Mouse (Mus musculus) heart, postnatal 0 days (tissue): ENCODE data around the gene Ascc2. TPM values are rescaled to one million over a fixed set of nuclear protein-coding genes. Genes with fewer than 3 reads are reported as not detected.

Experiments
- ATAC-seq: fragments of 200-750 bp; cut with Nextera tagmentation; 2 replicates; pipeline ENCODE4 v1.8.0; 2017; ENCODE audit warnings: low read depth, moderate number of reproducible peaks, moderate library complexity; ENCODE audit not compliant: insufficient read depth
- DNase-seq: peaks from one replicate; pipeline ENCODE4 v3.0.0-alpha.2; 2016; ENCODE audit warnings: low spot score
- H3K27ac ChIP-seq: fragments of 300-500 bp; sonication (generic); 2 replicates; pipeline ENCODE4 v1.5.1; 2014; ENCODE audit warnings: low read depth, mild to moderate bottlenecking
- H3K27me3 ChIP-seq: fragments of 300-500 bp; sonication (generic); 2 replicates; pipeline ENCODE4 v1.6.1; 2014; ENCODE audit warnings: low read length, mixed read lengths; ENCODE audit not compliant: control insufficient read depth, insufficient read depth
- H3K36me3 ChIP-seq: fragments of 300-500 bp; sonication (generic); replicated peaks from 2 replicates; pipeline ENCODE4 v1.6.1; 2014; ENCODE audit warnings: low read length, mixed read lengths; ENCODE audit not compliant: control insufficient read depth, insufficient read depth
- H3K4me1 ChIP-seq: fragments of 300-500 bp; sonication (generic); 2 replicates; pipeline ENCODE4 v1.6.1; 2014; ENCODE audit warnings: antibody characterized with exemption; ENCODE audit not compliant: control insufficient read depth, insufficient read depth
- H3K4me2 ChIP-seq: fragments of 300-500 bp; sonication (generic); 2 replicates; pipeline ENCODE4 v1.6.1; 2014; ENCODE audit warnings: low read depth, mild to moderate bottlenecking, low read length, moderate library complexity
- H3K4me3 ChIP-seq: fragments of 300-500 bp; sonication (generic); 2 replicates; pipeline ENCODE4 v1.5.1; 2014; ENCODE audit warnings: low read depth, low read length
- H3K9ac ChIP-seq: fragments of 300-500 bp; sonication (generic); replicated peaks from 2 replicates; pipeline ENCODE4 v1.6.1; 2014; ENCODE audit warnings: low read depth, low read length, mixed read lengths
- H3K9me3 ChIP-seq: fragments of 300-500 bp; sonication (generic); replicated peaks from 2 replicates; pipeline ENCODE4 v1.6.1; 2016; ENCODE audit warnings: low read length; ENCODE audit not compliant: control insufficient read depth
- CTCF ChIP-seq: IDR thresholded peaks from 2 replicates; pipeline ENCODE4 v1.5.1; 2016; ENCODE audit warnings: antibody characterized with exemption, control low read depth, low read depth
- EP300 ChIP-seq: IDR thresholded peaks from 2 replicates; pipeline ENCODE4 v1.6.1; 2016; ENCODE audit warnings: antibody characterized with exemption, low read depth
- WGBS: fragments of 180-500 bp; shearing (Covaris S2); extraction: QIAGEN DNeasy Blood & Tissue Kit; methylation state at CpG from one replicate; pipeline ENCODE4 v1.1.7; 2014; 5-methylcytosine and 5-hydroxymethylcytosine counted together
- polyA plus RNA-seq: library from polyadenylated mRNA; unstranded; fragments of >200 nt; fragmentation: Nextera tagmentation; extraction: Ambion mirVana; gene quantifications from 2 replicates; pipeline ENCODE4 v1.2.1, GENCODE M21; 2015
- total RNA-seq: library from RNA; depleted of rRNA; stranded (reverse); fragments of >200 nt; gene quantifications from 2 replicates; pipeline ENCODE4 v1.2.3, GENCODE M21; 2014; ENCODE audit warnings: low replicate concordance; rRNA removed

Gene Ascc2
- total RNA-seq = 13.6 and 15.2 TPM in 2 replicates
- polyA plus RNA-seq = 10.1 and 10.6 TPM in 2 replicates

DNA sequence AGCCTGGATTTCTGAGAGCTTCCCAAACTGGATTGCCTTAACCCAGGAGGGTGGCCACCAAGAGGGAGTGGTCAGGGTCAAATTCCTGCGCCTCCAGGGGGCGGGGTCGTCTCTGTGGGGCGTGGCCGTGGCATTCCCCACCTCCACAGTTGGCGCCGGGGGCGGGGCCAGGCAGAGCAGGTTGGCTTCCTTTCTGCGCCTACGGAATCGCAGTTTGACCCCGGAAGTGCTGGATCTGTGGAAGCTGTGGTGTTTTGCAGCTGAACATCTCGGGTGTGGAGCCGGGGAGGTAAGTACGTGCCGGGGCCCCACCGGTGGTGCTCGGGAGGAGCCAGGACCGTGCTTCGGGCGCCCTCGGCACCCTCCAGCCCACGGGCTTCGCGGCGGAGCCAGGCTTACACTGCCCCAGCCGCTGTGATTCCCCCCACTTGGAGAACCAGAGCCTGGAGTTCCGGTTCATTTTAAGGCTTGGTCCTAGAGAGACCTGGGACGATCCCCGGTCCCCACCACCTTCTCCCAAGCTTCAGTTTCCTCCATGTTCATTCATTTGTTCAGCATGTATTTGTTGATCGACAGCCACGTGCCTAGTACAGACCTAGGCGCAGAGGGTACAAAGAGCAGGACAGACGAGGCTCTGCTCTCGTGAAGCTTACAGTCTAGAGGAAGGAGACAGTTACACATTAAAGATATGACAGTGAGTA is at the start of gene Ascc2:
Ascc2 (plus strand) TSS at position 214 of the 701 bp plus-strand sequence.
- TF ChIP-seq CTCF (peak; percentile 4; the same call in 1 of the 2 replicates), EP300 (no peak)
- ATAC-seq (peak; percentile 97), DNase-seq (peak; percentile 91)
- Histone ChIP-seq H3K4me1 (peaks cover 11% of the 10 kb centered on the region), H3K4me2 (peak within 1 kb of the TSS; percentile 92), H3K9me3 (no peaks in the 10 kb centered on the region), H3K27me3 (no peaks in the 10 kb centered on the region), H3K9ac (peak within 1 kb of the TSS; percentile 74), H3K36me3 (0 out of 2 replicates have a peak, but pooled peaks cover 4% of the 10 kb centered on the region), H3K27ac (peak within 1 kb of the TSS; percentile 85), H3K4me3 (peak within 1 kb of the TSS; percentile 95)
- under 1% methylated on average over 35 of the region's 35 CpGs for WGBS

DNA sequence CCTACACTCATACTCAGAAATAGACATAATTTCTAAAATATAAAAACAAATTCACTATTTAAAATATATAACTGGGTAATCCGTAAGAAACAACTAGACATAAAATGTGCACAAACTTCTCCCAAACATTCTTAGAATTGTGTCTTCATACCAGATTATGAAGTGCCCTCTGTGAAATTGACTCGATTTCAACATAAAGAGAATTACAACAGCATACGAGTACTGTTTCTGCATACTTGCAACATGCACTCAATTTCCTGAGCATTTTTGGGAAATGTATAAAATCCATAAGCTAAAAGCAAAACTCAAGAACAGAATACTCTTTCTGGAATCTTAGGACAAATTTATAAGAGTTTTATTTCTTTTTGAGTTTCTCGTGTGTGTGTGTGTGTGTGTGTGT is 45.7 kb upstream of the Ascc2 start:
- H3K4me1 ChIP-seq = peaks cover 21% of the 10 kb centered on the region
- no peak overlapping the region for H3K4me2 ChIP-seq
- 81% methylated on average over 4 of the region's 4 CpGs for WGBS
- DNase-seq = no peak
- ATAC-seq = no peak
- H3K9me3 ChIP-seq = no peaks in the 10 kb centered on the region
- no peak overlapping the region for H3K27ac ChIP-seq
- H3K36me3 ChIP-seq = 0 out of 2 replicates have a peak, but pooled peaks cover 7% of the 10 kb centered on the region
- TF ChIP-seq CTCF (no peak), EP300 (no peak)
- H3K4me3 ChIP-seq = no peak overlapping the region
- H3K27me3 ChIP-seq = no peaks in the 10 kb centered on the region
- H3K9ac ChIP-seq = no peak overlapping the region

DNA sequence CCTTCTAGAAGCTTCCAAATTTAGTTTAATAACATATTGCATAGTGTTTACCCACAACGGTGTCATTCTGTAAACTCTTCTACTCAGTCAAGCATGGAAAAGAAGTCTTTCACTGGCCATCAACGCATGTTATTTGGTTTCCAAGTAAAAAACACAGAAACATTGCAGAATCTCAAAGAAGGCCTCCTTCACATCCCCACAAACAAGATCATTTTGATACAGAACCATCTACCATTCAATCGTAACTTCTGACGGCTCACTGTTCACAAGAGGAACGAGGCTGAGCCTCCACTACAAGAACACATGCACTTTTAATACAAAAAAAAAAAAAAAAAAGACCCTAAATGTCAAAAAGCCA is 44.1 kb upstream of the Ascc2 start:
- H3K9me3 ChIP-seq = no peaks in the 10 kb centered on the region
- peak overlapping the region; percentile 97; the same call in 1 of the 2 replicates for H3K9ac ChIP-seq
- DNase-seq = no peak
- peak overlapping the region; percentile 98; the same call in 1 of the 2 replicates for H3K27ac ChIP-seq
- H3K4me1 ChIP-seq = peaks cover 21% of the 10 kb centered on the region
- TF ChIP-seq EP300 (no peak), CTCF (no peak)
- H3K4me2 ChIP-seq = peak overlapping the region; percentile 61
- no peak for ATAC-seq
- peak overlapping the region; percentile 95 for H3K4me3 ChIP-seq
- WGBS = 21% methylated on average over 5 of the region's 5 CpGs
- H3K36me3 ChIP-seq = no peaks in the 10 kb centered on the region
- no peaks in the 10 kb centered on the region for H3K27me3 ChIP-seq

DNA sequence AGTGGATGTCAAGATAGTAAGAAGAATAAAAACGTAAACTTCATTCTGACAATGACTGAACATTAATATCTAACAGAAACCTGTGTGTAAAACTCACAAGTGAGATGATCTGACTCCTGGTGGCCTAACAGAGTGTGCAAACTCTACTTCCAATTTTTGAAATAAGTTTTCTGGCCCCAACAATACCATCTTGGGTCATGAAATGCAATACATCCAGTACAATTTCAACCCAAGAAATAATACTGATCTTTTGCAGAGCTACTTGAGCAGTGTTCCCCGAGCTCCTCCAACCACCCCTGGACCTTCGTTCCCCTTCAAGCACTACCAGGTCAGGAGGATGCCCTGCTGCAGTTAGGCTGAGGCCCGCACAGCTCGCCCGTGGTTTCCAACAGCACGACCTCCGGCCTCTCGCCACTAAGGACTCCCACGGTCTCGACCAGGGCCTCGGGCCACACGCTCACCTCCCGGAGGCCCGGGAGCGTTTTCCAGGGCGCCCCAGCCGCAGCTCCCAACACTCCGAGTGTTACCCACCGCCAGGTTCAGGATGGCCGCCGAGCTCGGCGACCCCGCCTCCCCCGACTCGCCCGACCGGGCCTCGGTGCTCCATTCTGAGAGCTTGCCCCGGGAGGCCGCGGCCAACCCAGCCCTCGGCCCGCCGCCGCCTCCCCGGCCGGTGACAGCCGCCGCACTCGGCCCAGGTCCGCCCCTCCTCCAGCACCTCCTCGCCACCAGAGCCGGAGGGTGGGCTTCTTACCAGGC is 43.5 kb upstream of the Ascc2 start:
- Histone ChIP-seq H3K4me2 (peak overlapping the region; percentile 61), H3K36me3 (no peaks in the 10 kb centered on the region), H3K4me3 (peak overlapping the region; percentile 95), H3K9ac (peak overlapping the region; percentile 97), H3K27me3 (no peaks in the 10 kb centered on the region), H3K4me1 (peaks cover 21% of the 10 kb centered on the region), H3K27ac (peak overlapping the region; percentile 98), H3K9me3 (no peaks in the 10 kb centered on the region)
- no peak for TF ChIP-seq EP300
- TF ChIP-seq CTCF = peak; percentile 18; the same call in 1 of the 2 replicates
- ATAC-seq (peak; percentile 85), DNase-seq (peak; percentile 43)
- WGBS = under 1% methylated on average over 39 of the region's 45 CpGs

DNA sequence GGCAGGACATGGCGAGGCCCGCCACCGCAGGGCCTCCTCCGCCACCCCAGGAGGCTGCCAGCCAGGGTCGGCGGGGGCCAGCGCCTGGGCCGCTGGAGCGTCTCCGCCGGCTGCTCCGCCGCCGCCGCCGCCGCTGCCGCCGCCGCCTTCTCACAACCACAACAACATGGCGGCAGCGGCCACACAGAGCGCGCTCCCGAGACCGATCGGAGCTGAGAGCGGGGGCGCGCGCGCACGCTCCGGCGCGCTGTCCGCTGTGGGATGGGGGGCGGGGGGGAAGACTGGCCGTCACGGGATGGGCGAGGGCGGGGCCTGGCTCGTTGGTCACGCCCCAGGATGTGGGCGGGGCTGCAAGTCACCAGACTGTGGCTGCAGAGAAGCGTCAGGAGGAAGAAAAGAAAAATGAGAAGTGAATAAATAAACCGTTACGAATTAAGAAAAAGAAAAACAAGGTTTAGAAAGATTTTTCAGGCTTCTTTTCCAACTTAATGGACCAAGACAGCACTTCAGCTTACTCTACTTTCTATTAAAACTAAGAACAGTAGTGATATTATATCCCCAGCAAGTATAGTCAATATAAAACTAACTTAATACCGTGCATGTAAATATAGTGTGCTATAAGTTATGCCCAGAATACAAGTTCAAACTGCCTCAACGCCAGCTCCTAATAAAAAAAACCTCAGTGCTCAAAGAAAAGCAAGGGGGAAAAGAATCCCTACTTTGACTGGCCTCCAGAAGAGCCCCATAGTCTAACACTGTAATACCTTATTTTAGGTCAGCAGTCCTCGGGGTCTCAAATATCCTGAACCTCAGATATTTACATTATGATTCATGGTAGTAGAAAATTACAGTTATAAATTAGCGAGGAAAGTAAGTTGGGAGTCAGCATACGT is 42.7 kb upstream of the Ascc2 start, which contains the start of gene Mtmr3:
Mtmr3 (minus strand) TSS at position 256 of the 893 bp plus-strand sequence.
- H3K9ac ChIP-seq = peak within 1 kb of the TSS; percentile 97
- peak within 1 kb of the TSS; percentile 61 for H3K4me2 ChIP-seq
- H3K4me3 ChIP-seq = peak within 1 kb of the TSS; percentile 95
- TF ChIP-seq EP300 = peak; percentile 75; the same call in 1 of the 2 replicates
- no peak for TF ChIP-seq CTCF
- no peaks in the 10 kb centered on the region for H3K9me3 ChIP-seq
- H3K27me3 ChIP-seq = no peaks in the 10 kb centered on the region
- peak; percentile 96 for ATAC-seq
- H3K36me3 ChIP-seq = no peaks in the 10 kb centered on the region
- peak within 1 kb of the TSS; percentile 98 for H3K27ac ChIP-seq
- H3K4me1 ChIP-seq = peaks cover 21% of the 10 kb centered on the region
- DNase-seq = peak; percentile 94
- 5% methylated on average over 47 of the region's 53 CpGs for WGBS
